Mouse (Mus musculus) hindbrain, embryonic 10.5 days (tissue): ENCODE data around the gene Mrpl50. TPM values are rescaled to one million over a fixed set of nuclear protein-coding genes. Genes with fewer than 3 reads are reported as not detected.
"Not testable (repeated sequence)": the region's sequence is repeated elsewhere in the genome, so short reads cannot be mapped to it uniquely, and the experiment has no call there.

ENCODE experiments used
- DNase-seq: peaks from one replicate; pipeline ENCODE4 v3.0.0-alpha.2; 2017; ENCODE audit warnings: low spot score
- H3K27ac ChIP-seq: fragments of 300-500 bp; sonication (generic); 2 replicates; pipeline ENCODE4 v1.5.1; 2016; ENCODE audit warnings: mild to moderate bottlenecking, moderate library complexity
- H3K27me3 ChIP-seq: fragments of 300-500 bp; sonication (generic); 2 replicates; pipeline ENCODE4 v1.6.1; 2016; ENCODE audit warnings: mild to moderate bottlenecking; ENCODE audit not compliant: poor library complexity, insufficient read depth, severe bottlenecking
- H3K36me3 ChIP-seq: fragments of 300-500 bp; sonication (generic); 2 replicates; pipeline ENCODE4 v1.6.1; 2016; ENCODE audit warnings: mild to moderate bottlenecking, moderate library complexity
- H3K4me1 ChIP-seq: fragments of 300-500 bp; sonication (generic); replicated peaks from 2 replicates; pipeline ENCODE4 v1.6.1; 2016; ENCODE audit warnings: mild to moderate bottlenecking
- H3K4me3 ChIP-seq: fragments of 300-500 bp; sonication (generic); 2 replicates; pipeline ENCODE4 v1.5.1; 2016; ENCODE audit warnings: mild to moderate bottlenecking, moderate library complexity
- H3K9me3 ChIP-seq: fragments of 300-500 bp; sonication (generic); 2 replicates; pipeline ENCODE4 v1.6.1; 2016; ENCODE audit warnings: mild to moderate bottlenecking, moderate library complexity
- WGBS: fragments of 180-500 bp; shearing (Covaris S2); methylation state at CpG from one replicate; pipeline ENCODE4 v1.1.7; 2016; 5-methylcytosine and 5-hydroxymethylcytosine counted together
- polyA plus RNA-seq: library from polyadenylated mRNA; unstranded; fragments of >200 nt; fragmentation: Nextera tagmentation; extraction: Ambion mirVana; gene quantifications from 2 replicates; pipeline ENCODE4 v1.2.1, GENCODE M21; 2016

Mrpl50 gene
- polyA plus RNA-seq, 1 experiment from 2014 or later: 74.8 TPM

- peaks cover 15% of the 10 kb centered on the region for H3K36me3 ChIP-seq
- no peak for DNase-seq
- H3K27me3 ChIP-seq: no peaks in the 10 kb centered on the region
- H3K27ac ChIP-seq: no peak overlapping the region
- H3K9me3 ChIP-seq: no peaks in the 10 kb centered on the region
- 84% methylated on average over 4 of the region's 4 CpGs for WGBS
- no peaks in the 10 kb centered on the region for H3K4me1 ChIP-seq
- H3K4me3 ChIP-seq: no peak overlapping the region
Measured at GRCm38 (mm10) chr4:49536671-49537070, 15.8 kb upstream of the Mrpl50 start.

- H3K4me1 ChIP-seq: no peaks in the 10 kb centered on the region
- no peak for DNase-seq
- WGBS: 94% methylated on average over 4 of the region's 4 CpGs
- no peaks in the 10 kb centered on the region for H3K27me3 ChIP-seq
- no peak overlapping the region for H3K4me3 ChIP-seq
- H3K9me3 ChIP-seq: 0 out of 2 replicates have a peak, but pooled peaks cover under 1% of the 10 kb centered on the region
- H3K27ac ChIP-seq: no peak overlapping the region
- H3K36me3 ChIP-seq: peaks cover 22% of the 10 kb centered on the region
Measured at GRCm38 (mm10) chr4:49535675-49536294, 14.9 kb upstream of the Mrpl50 start.

GRCm38 (mm10) chr4:49535036-49535435, 14.1 kb upstream of the Mrpl50 start:
- Histone ChIP-seq H3K9me3 (peaks cover 8% of the 10 kb centered on the region), H3K27me3 (no peaks in the 10 kb centered on the region), H3K36me3 (peaks cover 30% of the 10 kb centered on the region), H3K4me3 (no peak overlapping the region), H3K4me1 (no peaks in the 10 kb centered on the region), H3K27ac (no peak overlapping the region)
- DNase-seq: no peak
- WGBS: 88% methylated on average over 3 of the region's 3 CpGs

- Histone ChIP-seq H3K4me1 (peaks cover 28% of the 10 kb centered on the region), H3K4me3 (peak overlapping the region; percentile 74; the same call in 1 of the 2 replicates), H3K27me3 (no peaks in the 10 kb centered on the region), H3K27ac (no peak overlapping the region), H3K36me3 (peaks cover 56% of the 10 kb centered on the region), H3K9me3 (no peaks in the 10 kb centered on the region)
- WGBS: 87% methylated on average over 9 of the region's 9 CpGs
- no peak for DNase-seq
Measured at GRCm38 (mm10) chr4:49522576-49522975, 1.7 kb upstream of the Mrpl50 start.

- Histone ChIP-seq H3K4me3 (peak overlapping the region; percentile 74), H3K36me3 (peaks cover 52% of the 10 kb centered on the region), H3K27ac (peak overlapping the region; percentile 91), H3K27me3 (no peaks in the 10 kb centered on the region), H3K4me1 (peaks cover 28% of the 10 kb centered on the region), H3K9me3 (no peaks in the 10 kb centered on the region)
- under 1% methylated on average over 17 of the region's 17 CpGs for WGBS
- DNase-seq: no peak
Measured at GRCm38 (mm10) chr4:49521346-49521745, 453 bp upstream of the Mrpl50 start.

- Histone ChIP-seq H3K27ac (no peak overlapping the region), H3K9me3 (no peaks in the 10 kb centered on the region), H3K4me1 (peaks cover 28% of the 10 kb centered on the region), H3K4me3 (peak overlapping the region; percentile 74), H3K27me3 (no peaks in the 10 kb centered on the region), H3K36me3 (peaks cover 41% of the 10 kb centered on the region)
- DNase-seq: no peak
- WGBS: 74% methylated on average over 5 of the region's 5 CpGs
Measured at GRCm38 (mm10) chr4:49519476-49519875, 1.4 kb downstream of the Mrpl50 start.

- WGBS: 96% methylated on average over 6 of the region's 6 CpGs
- H3K36me3 ChIP-seq: peaks cover 53% of the 10 kb centered on the region
Measured at GRCm38 (mm10) chr4:49514441-49514840, 6.5 kb downstream of the Mrpl50 start.

GRCm38 (mm10) chr4:49512636-49513035, 8.3 kb downstream of the Mrpl50 start:
- H3K36me3 ChIP-seq: peaks cover 44% of the 10 kb centered on the region
- DNase-seq: no peak
- no peaks in the 10 kb centered on the region for H3K4me1 ChIP-seq
- H3K4me3 ChIP-seq: no peak overlapping the region
- WGBS: 80% methylated on average over 4 of the region's 4 CpGs
- no peaks in the 10 kb centered on the region for H3K27me3 ChIP-seq
- no peaks in the 10 kb centered on the region for H3K9me3 ChIP-seq
- H3K27ac ChIP-seq: no peak overlapping the region

More at GRCm38 (mm10) chr4:49514441-49514840, 6.5 kb downstream of the Mrpl50 start:
- DNase-seq: no peak
- H3K27ac ChIP-seq: no peak overlapping the region
- H3K9me3 ChIP-seq: no peaks in the 10 kb centered on the region
- H3K4me3 ChIP-seq: no peak overlapping the region
- no peaks in the 10 kb centered on the region for H3K27me3 ChIP-seq
- peaks cover 9% of the 10 kb centered on the region for H3K4me1 ChIP-seq

GRCm38 (mm10) chr4:49510236-49510835, 10.6 kb downstream of the Mrpl50 start:
- not testable (repeated sequence) for H3K4me1 ChIP-seq, DNase-seq, H3K27me3 ChIP-seq, H3K4me3 ChIP-seq, H3K27ac ChIP-seq, H3K9me3 ChIP-seq
- peaks cover 36% of the 10 kb centered on the region for H3K36me3 ChIP-seq
- 92% methylated on average over 1 of the region's 1 CpGs for WGBS

- 92% methylated on average over 2 of the region's 2 CpGs for WGBS
- Histone ChIP-seq H3K4me3 (no peak overlapping the region), H3K27me3 (no peaks in the 10 kb centered on the region), H3K4me1 (no peaks in the 10 kb centered on the region), H3K27ac (no peak overlapping the region), H3K36me3 (peaks cover 28% of the 10 kb centered on the region), H3K9me3 (no peaks in the 10 kb centered on the region)
- no peak for DNase-seq
Measured at GRCm38 (mm10) chr4:49509183-49509582, 11.7 kb downstream of the Mrpl50 start.

- no peaks in the 10 kb centered on the region for H3K4me1 ChIP-seq
- DNase-seq: no peak
- no peaks in the 10 kb centered on the region for H3K27me3 ChIP-seq
- H3K27ac ChIP-seq: no peak within 1 kb of the TSS
- H3K36me3 ChIP-seq: 0 out of 2 replicates have a peak, but pooled peaks cover under 1% of the 10 kb centered on the region
- H3K4me3 ChIP-seq: no peak within 1 kb of the TSS
- H3K9me3 ChIP-seq: no peaks in the 10 kb centered on the region
- WGBS: 80% methylated on average over 3 of the region's 3 CpGs
Measured at GRCm38 (mm10) chr4:49506386-49506785, 14.5 kb downstream of the Mrpl50 start, which contains the start of gene Baat. Gene Baat (minus strand): TSS chr4:49506557.

- H3K4me1 ChIP-seq: no peaks in the 10 kb centered on the region
- no peak for DNase-seq
- H3K27me3 ChIP-seq: no peaks in the 10 kb centered on the region
- H3K36me3 ChIP-seq: no peaks in the 10 kb centered on the region
- H3K27ac ChIP-seq: no peak overlapping the region
- no peaks in the 10 kb centered on the region for H3K9me3 ChIP-seq
- no peak overlapping the region for H3K4me3 ChIP-seq
- 90% methylated on average over 1 of the region's 1 CpGs for WGBS
Measured at GRCm38 (mm10) chr4:49503563-49503962, 17.3 kb downstream of the Mrpl50 start.

GRCm38 (mm10) chr4:49485934-49486650, 34.8 kb downstream of the Mrpl50 start:
- not testable (repeated sequence) for DNase-seq, H3K27me3 ChIP-seq, H3K36me3 ChIP-seq, H3K9me3 ChIP-seq, H3K4me3 ChIP-seq, H3K27ac ChIP-seq, H3K4me1 ChIP-seq
- WGBS: 75% methylated on average over 3 of the region's 3 CpGs
